ENCODE assay signal across 8 mouse cellular contexts in the genomic region with DNA sequence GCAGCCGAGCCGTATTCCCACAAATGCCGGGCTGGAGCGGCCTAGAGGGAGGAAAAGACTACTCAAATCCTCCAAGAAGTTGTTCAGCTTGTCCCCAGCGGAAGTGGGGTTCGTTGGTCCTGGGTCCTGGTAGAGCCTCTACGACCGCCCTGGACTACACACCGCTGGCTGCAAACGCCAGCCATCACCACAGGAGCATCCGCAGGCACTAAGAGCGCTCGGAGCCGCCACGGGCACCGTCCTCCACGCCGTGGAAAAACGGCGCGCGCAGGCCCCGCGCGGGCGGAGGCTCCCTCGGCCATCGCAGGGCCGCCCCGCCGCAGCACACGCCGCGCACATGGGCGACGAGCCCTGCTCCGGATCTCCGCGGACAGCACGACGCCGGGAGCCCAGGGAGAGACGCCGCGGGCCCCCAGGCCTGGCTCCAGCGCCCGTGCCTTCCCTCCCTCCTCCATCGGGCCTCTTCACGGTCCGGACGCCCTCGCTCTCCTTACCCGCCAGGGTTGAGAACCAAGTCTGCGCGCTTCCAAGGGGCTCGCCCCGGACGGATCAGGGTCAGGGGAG. TPM values are rescaled to one million over a fixed set of nuclear protein-coding genes. Genes with fewer than 3 reads are reported as not detected.
DNase-seq lines count a peak whose midpoint lies in the region; ATAC-seq and TF ChIP-seq lines count a peak whose summit lies in the region.

No protein-coding gene starts in this region.

- H3K36me3 ChIP-seq in forebrain, postnatal 0 days (ENCODE audit: insufficient read depth) = no peaks in the 10 kb centered on the region
- no peaks in the 10 kb centered on the region for H3K36me3 ChIP-seq in limb, embryonic 11.5 days (ENCODE audit: control insufficient read depth, insufficient read depth, low read length)
- H3K36me3 ChIP-seq in midbrain, embryonic 15.5 days (replicated peaks) = no peaks in the 10 kb centered on the region

- ATAC-seq in forebrain, postnatal 0 days = peak; percentile 83
- ATAC-seq in limb, embryonic 11.5 days (ENCODE audit: insufficient number of reproducible peaks, low FRiP score, low TSS enrichment, low read depth) = peak; percentile 85; the same call in 1 of the 2 replicates
- peak; percentile 93 for ATAC-seq in midbrain, embryonic 15.5 days (replicated peaks)

- H3K27me3 ChIP-seq in forebrain, postnatal 0 days (ENCODE audit: insufficient read depth, low read length) = no peaks in the 10 kb centered on the region
- H3K27me3 ChIP-seq in limb, embryonic 11.5 days (ENCODE audit: control insufficient read depth, insufficient read depth, low read length) = no peaks in the 10 kb centered on the region
- H3K27me3 ChIP-seq in midbrain, embryonic 15.5 days (replicated peaks) = no peaks in the 10 kb centered on the region

- TF ChIP-seq POLR2A in lung, adult 2 months (IDR thresholded peaks at IDR 0.05; ENCODE audit: borderline replicate concordance, extremely low read depth, low read depth, low read length) = no peak
- no peak for TF ChIP-seq POLR2A in bone marrow, adult 2 months (IDR thresholded peaks at IDR 0.05; ENCODE audit: borderline replicate concordance, control insufficient read depth, low read depth, low read length)

- no peaks in the 10 kb centered on the region for H3K9me3 ChIP-seq in forebrain, postnatal 0 days (ENCODE audit: low read length)
- H3K9me3 ChIP-seq in limb, embryonic 11.5 days (ENCODE audit: control insufficient read depth, low read length) = no peaks in the 10 kb centered on the region
- no peaks in the 10 kb centered on the region for H3K9me3 ChIP-seq in midbrain, embryonic 15.5 days

- H3K4me1 ChIP-seq in lung, adult 2 months (ENCODE audit: control insufficient read depth, insufficient read depth, low read length) = peaks cover 23% of the 10 kb centered on the region
- no peaks in the 10 kb centered on the region; the same call in 1 of the 2 replicates for H3K4me1 ChIP-seq in bone marrow, adult 2 months (ENCODE audit: control insufficient read depth, insufficient read depth, low read length)
- peaks cover 10% of the 10 kb centered on the region for H3K4me1 ChIP-seq in forebrain, postnatal 0 days (ENCODE audit: insufficient read depth)
- peaks cover 6% of the 10 kb centered on the region; the same call in 1 of the 2 replicates for H3K4me1 ChIP-seq in limb, embryonic 11.5 days (ENCODE audit: control insufficient read depth, insufficient read depth, low read length)
- peaks cover 34% of the 10 kb centered on the region for H3K4me1 ChIP-seq in midbrain, embryonic 15.5 days

- peak overlapping the region; percentile 98 for H3K9ac ChIP-seq in forebrain, postnatal 0 days
- H3K9ac ChIP-seq in limb, embryonic 11.5 days (ENCODE audit: low read length) = peak overlapping the region; percentile 99
- peak overlapping the region; percentile 92 for H3K9ac ChIP-seq in midbrain, embryonic 15.5 days

- TF ChIP-seq CTCF in lung, adult 2 months (IDR thresholded peaks at IDR 0.05; ENCODE audit: insufficient read depth, low read length) = no peak
- no peak for TF ChIP-seq CTCF in bone marrow, adult 2 months (IDR thresholded peaks at IDR 0.05; ENCODE audit: control insufficient read depth, insufficient read depth, low read length)
- TF ChIP-seq CTCF in forebrain, postnatal 0 days (IDR thresholded peaks at IDR 0.05; ENCODE audit: low read depth) = no peak

- under 1% methylated on average over 58 of the region's 58 CpGs for WGBS in lung, adult 2 months
- WGBS in bone marrow, adult 2 months = 2% methylated on average over 43 of the region's 58 CpGs
- WGBS in forebrain, postnatal 0 days = under 1% methylated on average over 57 of the region's 58 CpGs
- WGBS in limb, embryonic 11.5 days = under 1% methylated on average over 58 of the region's 58 CpGs
- WGBS in midbrain, embryonic 15.5 days = under 1% methylated on average over 55 of the region's 58 CpGs

- H3K4me3 ChIP-seq in lung, adult 2 months (replicated peaks; ENCODE audit: extremely low read depth, low read depth, low read length) = peak overlapping the region; percentile 88
- peak overlapping the region; percentile 91 for H3K4me3 ChIP-seq in bone marrow, adult 2 months (replicated peaks; ENCODE audit: control insufficient read depth, low read depth, low read length)
- H3K4me3 ChIP-seq in forebrain, postnatal 0 days (ENCODE audit: low read depth, low read length) = peak overlapping the region; percentile 94
- peak overlapping the region; percentile 99 for H3K4me3 ChIP-seq in limb, embryonic 11.5 days (ENCODE audit: low read depth, low read length)
- H3K4me3 ChIP-seq in midbrain, embryonic 15.5 days = peak overlapping the region; percentile 93

- H3K27ac ChIP-seq in bone marrow, adult 2 months (ENCODE audit: control insufficient read depth, insufficient read depth, low read depth, low read length, poor library complexity) = peak overlapping the region; percentile 98
- H3K27ac ChIP-seq in forebrain, postnatal 0 days (ENCODE audit: low read depth, low read length) = peak overlapping the region; percentile 99
- peak overlapping the region; percentile 97 for H3K27ac ChIP-seq in limb, embryonic 11.5 days (replicated peaks; ENCODE audit: low read depth, low read length)
- peak overlapping the region; percentile 98 for H3K27ac ChIP-seq in midbrain, embryonic 15.5 days

- peak overlapping the region; percentile 73 for H3K4me2 ChIP-seq in forebrain, postnatal 0 days (ENCODE audit: low read depth)
- peak overlapping the region; percentile 84 for H3K4me2 ChIP-seq in limb, embryonic 11.5 days (ENCODE audit: low read depth, severe bottlenecking)
- H3K4me2 ChIP-seq in midbrain, embryonic 15.5 days = peak overlapping the region; percentile 79

- no peak for DNase-seq in lung, adult 2 months
- no peak for DNase-seq in lung, postnatal 10 days
- DNase-seq in forebrain, postnatal 0 days = no peak
- DNase-seq in limb, embryonic 11.5 days (ENCODE audit: low spot score) = peak; percentile 55
- no peak for DNase-seq in c-Kit-positive CD71-positive TER-119-positive erythroid progenitor cells, embryonic 14.5 days (ENCODE audit: low spot score)
- no peak for DNase-seq in layer of hippocampus, postnatal 10 days (ENCODE audit: low spot score in 2 of 2)

RNA-seq across cellular contexts. Expression of gene Prrc2c, which starts 0.4 kb away (rescaled TPM):
- 32.5 and 33.5 TPM in 2 replicates for polyA plus RNA-seq in lung, adult 2 months (2012; rRNA removed)
- 73.2 and 95.5 TPM in 2 replicates for polyA plus RNA-seq in bone marrow, adult 2 months (2011; ENCODE audit: insufficient read depth, insufficient read length, low replicate concordance, missing spikeins)
- 52.5 and 72.5 TPM in 2 replicates for total RNA-seq in forebrain, postnatal 0 days (2014; rRNA removed)
- polyA plus RNA-seq in forebrain, postnatal 0 days (2015; fragmentation: Nextera tagmentation; extraction: Ambion mirVana) = 60.9 and 122 TPM in 2 replicates
- polyA plus RNA-seq in limb, embryonic 11.5 days (2014; fragmentation: Nextera tagmentation; extraction: Ambion mirVana) = 168 and 186 TPM in 2 replicates
- 142 and 158 TPM in 2 replicates for polyA plus RNA-seq in midbrain, embryonic 15.5 days (2015; fragmentation: Nextera tagmentation; extraction: Ambion mirVana)
- total RNA-seq in layer of hippocampus, postnatal 10 days (2021) = 100 to 1,000 TPM; 172 to 179 TPM
